Mouse (Mus musculus) embryonic facial prominence, embryonic 11.5 days (tissue): Measurements from ENCODE around the gene Nrm. TPM values are rescaled to one million over a fixed set of nuclear protein-coding genes. Genes with fewer than 3 reads are reported as not detected.
A peak's percentile ranks its signal among the peaks of the same experiment; 100 is the strongest.

ENCODE experiments used
- ATAC-seq: fragments of 200-750 bp; cut with Nextera tagmentation; replicated peaks from 2 replicates; pipeline ENCODE4 v1.8.0; 2017; ENCODE audit warnings: low read depth; ENCODE audit not compliant: insufficient number of reproducible peaks, low FRiP score, low TSS enrichment
- DNase-seq: peaks from one replicate; pipeline ENCODE4 v3.0.0-alpha.2; 2015; ENCODE audit warnings: low spot score
- H3K27ac ChIP-seq: fragments of 300-500 bp; sonication (generic); replicated peaks from 2 replicates; pipeline ENCODE4 v1.5.1; 2014; ENCODE audit warnings: mild to moderate bottlenecking, low read depth, low read length, control low read depth
- H3K27me3 ChIP-seq: fragments of 300-500 bp; sonication (generic); 2 replicates; pipeline ENCODE4 v1.6.1; 2014; ENCODE audit warnings: mild to moderate bottlenecking, low read length, moderate library complexity, mixed read lengths; ENCODE audit not compliant: control insufficient read depth, insufficient read depth
- H3K36me3 ChIP-seq: fragments of 300-500 bp; sonication (generic); replicated peaks from 2 replicates; pipeline ENCODE4 v1.6.1; 2014; ENCODE audit warnings: low read depth, mild to moderate bottlenecking, low read length, moderate library complexity, mixed read lengths; ENCODE audit not compliant: control insufficient read depth, insufficient read depth
- H3K4me1 ChIP-seq: fragments of 300-500 bp; sonication (generic); 2 replicates; pipeline ENCODE4 v1.6.1; 2014; ENCODE audit warnings: low read length, mixed read lengths; ENCODE audit not compliant: control insufficient read depth, insufficient read depth
- H3K4me2 ChIP-seq: fragments of 300-500 bp; sonication (generic); 2 replicates; pipeline ENCODE4 v1.6.1; 2014; ENCODE audit warnings: low read depth, mild to moderate bottlenecking, control low read depth, low read length, moderate library complexity
- H3K4me3 ChIP-seq: fragments of 300-500 bp; sonication (generic); 2 replicates; pipeline ENCODE4 v1.5.1; 2014; ENCODE audit warnings: low read depth, low read length, control low read depth
- H3K9ac ChIP-seq: fragments of 300-500 bp; sonication (generic); replicated peaks from 2 replicates; pipeline ENCODE4 v1.6.1; 2014; ENCODE audit warnings: mild to moderate bottlenecking, control low read depth, low read length
- H3K9me3 ChIP-seq: fragments of 300-500 bp; sonication (generic); replicated peaks from 2 replicates; pipeline ENCODE4 v1.6.1; 2016; ENCODE audit warnings: mild to moderate bottlenecking, low read length, inconsistent platforms, mixed read lengths; ENCODE audit not compliant: control insufficient read depth
- WGBS: fragments of 180-500 bp; shearing (Covaris S2); extraction: QIAGEN DNeasy Blood & Tissue Kit; methylation state at CpG from one replicate; pipeline ENCODE4 v1.1.7; 2014; 5-methylcytosine and 5-hydroxymethylcytosine counted together
- polyA plus RNA-seq: library from polyadenylated mRNA; unstranded; fragments of >200 nt; fragmentation: Nextera tagmentation; extraction: Ambion mirVana; gene quantifications from 2 replicates; pipeline ENCODE4 v1.2.1, GENCODE M21; 2014

Gene Nrm
- polyA plus RNA-seq, 1 experiment from 2014 or later = 48.8 TPM

- Histone ChIP-seq H3K27ac (no peak overlapping the region; the same call in 1 of the 2 replicates), H3K4me3 (peak overlapping the region; percentile 73), H3K36me3 (peaks cover 7% of the 10 kb centered on the region), H3K4me2 (peak overlapping the region; percentile 93), H3K9ac (peak overlapping the region; percentile 86), H3K4me1 (peaks cover 8% of the 10 kb centered on the region; the same call in 1 of the 2 replicates), H3K9me3 (no peaks in the 10 kb centered on the region; the same call in 1 of the 2 replicates), H3K27me3 (no peaks in the 10 kb centered on the region)
- DNase-seq (no peak), ATAC-seq (no peak)
- WGBS = 56% methylated on average over 8 of the region's 9 CpGs
These were observed 9.2 kb downstream of the Nrm start for GRCm38 (mm10) chr17:35870151-35870883.

- DNase-seq = peak; percentile 46
- H3K36me3 ChIP-seq = peaks cover 7% of the 10 kb centered on the region
These were observed 10.0 kb downstream of the Nrm start for GRCm38 (mm10) chr17:35870884-35871696.

GRCm38 (mm10) chr17:35873774-35874519, 12.8 kb downstream of the Nrm start:
- ATAC-seq = no peak
- WGBS = 32% methylated on average over 21 of the region's 21 CpGs
- peaks cover 3% of the 10 kb centered on the region; the same call in 1 of the 2 replicates for H3K4me1 ChIP-seq

More at GRCm38 (mm10) chr17:35870884-35871696, 10.0 kb downstream of the Nrm start:
- H3K9me3 ChIP-seq = no peaks in the 10 kb centered on the region; the same call in 1 of the 2 replicates
- WGBS = 83% methylated on average over 8 of the region's 8 CpGs
- H3K27ac ChIP-seq = no peak overlapping the region
- peak overlapping the region; percentile 73; the same call in 1 of the 2 replicates for H3K4me3 ChIP-seq
- peak overlapping the region; percentile 93 for H3K4me2 ChIP-seq
- ATAC-seq = no peak
- H3K27me3 ChIP-seq = no peaks in the 10 kb centered on the region
- H3K9ac ChIP-seq = no peak overlapping the region
- H3K4me1 ChIP-seq = peaks cover 8% of the 10 kb centered on the region; the same call in 1 of the 2 replicates

GRCm38 (mm10) chr17:35874721-35875120, 13.6 kb downstream of the Nrm start:
- DNase-seq (no peak), ATAC-seq (no peak)
- peaks cover 7% of the 10 kb centered on the region for H3K36me3 ChIP-seq
- WGBS = 90% methylated on average over 6 of the region's 6 CpGs
- no peak overlapping the region for H3K9ac ChIP-seq
- H3K4me1 ChIP-seq = peaks cover 3% of the 10 kb centered on the region; the same call in 1 of the 2 replicates
- no peak overlapping the region for H3K27ac ChIP-seq
- no peak overlapping the region for H3K4me2 ChIP-seq
- no peaks in the 10 kb centered on the region; the same call in 1 of the 2 replicates for H3K9me3 ChIP-seq
- no peak overlapping the region for H3K4me3 ChIP-seq
- no peaks in the 10 kb centered on the region for H3K27me3 ChIP-seq

More at GRCm38 (mm10) chr17:35873774-35874519, 12.8 kb downstream of the Nrm start:
- H3K4me2 ChIP-seq = no peak overlapping the region
- no peaks in the 10 kb centered on the region for H3K27me3 ChIP-seq
- peaks cover 7% of the 10 kb centered on the region for H3K36me3 ChIP-seq
- no peak overlapping the region for H3K4me3 ChIP-seq
- H3K9me3 ChIP-seq = no peaks in the 10 kb centered on the region; the same call in 1 of the 2 replicates
- H3K9ac ChIP-seq = no peak overlapping the region
- no peak overlapping the region for H3K27ac ChIP-seq
- peak; percentile 86 for DNase-seq

GRCm38 (mm10) chr17:35879245-35880057, 18.3 kb downstream of the Nrm start, which contains the start of gene Dhx16:
Gene Dhx16 (plus strand): TSS chr17:35879819.
- no peak within 1 kb of the TSS; the same call in 1 of the 2 replicates for H3K27ac ChIP-seq
- no peaks in the 10 kb centered on the region for H3K4me1 ChIP-seq
- H3K27me3 ChIP-seq = no peaks in the 10 kb centered on the region
- H3K4me3 ChIP-seq = peak within 1 kb of the TSS; percentile 86
- no peaks in the 10 kb centered on the region for H3K9me3 ChIP-seq
- ATAC-seq (peak; percentile 85), DNase-seq (peak; percentile 97)
- 6% methylated on average over 66 of the region's 66 CpGs for WGBS
- peaks cover 3% of the 10 kb centered on the region; the same call in 1 of the 2 replicates for H3K36me3 ChIP-seq
- H3K4me2 ChIP-seq = peak within 1 kb of the TSS; percentile 38
- peak within 1 kb of the TSS; percentile 75 for H3K9ac ChIP-seq

- 90% methylated on average over 17 of the region's 17 CpGs for WGBS
These were observed 21.8 kb downstream of the Nrm start for GRCm38 (mm10) chr17:35882924-35883323.

GRCm38 (mm10) chr17:35883777-35884176, 22.7 kb downstream of the Nrm start:
- no peaks in the 10 kb centered on the region for H3K4me1 ChIP-seq
- no peak for ATAC-seq
- H3K9me3 ChIP-seq = no peaks in the 10 kb centered on the region
- no peak for DNase-seq
- H3K27me3 ChIP-seq = no peaks in the 10 kb centered on the region
- H3K4me2 ChIP-seq = no peak overlapping the region
- H3K4me3 ChIP-seq = no peak overlapping the region
- H3K27ac ChIP-seq = no peak overlapping the region
- 90% methylated on average over 14 of the region's 14 CpGs for WGBS
- H3K36me3 ChIP-seq = peaks cover 9% of the 10 kb centered on the region
- H3K9ac ChIP-seq = no peak overlapping the region

More at GRCm38 (mm10) chr17:35882924-35883323, 21.8 kb downstream of the Nrm start:
- Histone ChIP-seq H3K9ac (no peak overlapping the region), H3K4me3 (no peak overlapping the region), H3K9me3 (no peaks in the 10 kb centered on the region), H3K27me3 (no peaks in the 10 kb centered on the region), H3K4me1 (no peaks in the 10 kb centered on the region), H3K36me3 (peaks cover 9% of the 10 kb centered on the region), H3K27ac (no peak overlapping the region), H3K4me2 (no peak overlapping the region; the same call in 1 of the 2 replicates)
- ATAC-seq (no peak), DNase-seq (no peak)
